Mouse (Mus musculus): ENCODE data around the gene Slc9a7.

DNA sequence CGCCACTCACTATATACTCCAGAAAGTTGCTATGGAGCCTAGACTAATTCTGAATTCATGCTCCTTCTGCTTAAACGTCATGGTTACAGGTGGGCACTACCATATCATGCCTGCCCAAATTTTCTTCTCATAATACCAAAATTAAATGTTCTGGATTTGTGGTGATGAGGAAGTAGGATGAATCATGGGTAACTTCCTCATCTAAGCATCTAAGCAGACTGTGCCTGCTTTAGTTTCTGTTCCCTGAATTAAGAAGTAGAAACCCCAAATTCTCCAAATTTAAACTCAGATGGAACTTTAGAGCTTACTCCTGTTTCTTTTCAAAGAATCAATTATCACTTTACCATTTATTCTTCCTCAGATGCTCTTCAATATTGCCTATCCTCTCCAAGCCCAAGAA, 173.9 kb downstream of the Slc9a7 start:
- TF ChIP-seq GATA1 (IDR thresholded peaks at IDR 0.05; ENCODE audit: low read length) (no peak), TAL1 (IDR thresholded peaks at IDR 0.05; ENCODE audit: low read length) (no peak)

Measured in erythroblast, embryonic 14.5 days (primary cell).